ENCODE assay signal across 7 mouse cellular contexts in genomic region chrX:101299055-101299454, GRCm38 (mm10). TPM values are rescaled to one million over a fixed set of nuclear protein-coding genes. Genes with fewer than 3 reads are reported as not detected.
DNase-seq lines count a peak whose midpoint lies in the region; ATAC-seq lines count a peak whose summit lies in the region.

Nlgn3 (plus strand) TSS chrX:101299168.

- H3K9me3 ChIP-seq in hindbrain, embryonic 12.5 days (replicated peaks) = no peaks in the 10 kb centered on the region
- no peaks in the 10 kb centered on the region for H3K9me3 ChIP-seq in limb, embryonic 12.5 days
- no peaks in the 10 kb centered on the region for H3K9me3 ChIP-seq in neural tube, embryonic 14.5 days (ENCODE audit: control insufficient read depth, low read length)

- H3K27me3 ChIP-seq in hindbrain, embryonic 12.5 days = no peaks in the 10 kb centered on the region; the same call in none of the 2 replicates
- H3K27me3 ChIP-seq in limb, embryonic 12.5 days = peaks cover 41% of the 10 kb centered on the region
- no peaks in the 10 kb centered on the region for H3K27me3 ChIP-seq in neural tube, embryonic 14.5 days (ENCODE audit: control insufficient read depth, insufficient read depth, low read length)

- H3K4me1 ChIP-seq in hindbrain, embryonic 12.5 days = peaks cover 26% of the 10 kb centered on the region
- peaks cover 22% of the 10 kb centered on the region for H3K4me1 ChIP-seq in limb, embryonic 12.5 days (replicated peaks)
- peaks cover 12% of the 10 kb centered on the region for H3K4me1 ChIP-seq in neural tube, embryonic 14.5 days (ENCODE audit: control insufficient read depth, insufficient read depth, low read length)

- peak; percentile 41 for ATAC-seq in hindbrain, embryonic 12.5 days (ENCODE audit: low FRiP score)
- no peak for ATAC-seq in limb, embryonic 12.5 days (ENCODE audit: insufficient number of reproducible peaks, insufficient read depth, low FRiP score, low TSS enrichment, low read depth)
- ATAC-seq in neural tube, embryonic 14.5 days (ENCODE audit: low read depth) = peak; percentile 49

- H3K27ac ChIP-seq in hindbrain, embryonic 12.5 days = peak within 1 kb of the TSS; percentile 83
- peak within 1 kb of the TSS; percentile 70 for H3K27ac ChIP-seq in limb, embryonic 12.5 days
- peak within 1 kb of the TSS; percentile 73 for H3K27ac ChIP-seq in neural tube, embryonic 14.5 days (ENCODE audit: low read depth, low read length)

- H3K4me2 ChIP-seq in hindbrain, embryonic 12.5 days (replicated peaks) = peak within 1 kb of the TSS; percentile 48
- peak within 1 kb of the TSS; percentile 56 for H3K4me2 ChIP-seq in limb, embryonic 12.5 days
- H3K4me2 ChIP-seq in neural tube, embryonic 14.5 days (ENCODE audit: low read depth, low read length) = peak within 1 kb of the TSS; percentile 47

- H3K4me3 ChIP-seq in hindbrain, embryonic 12.5 days = peak within 1 kb of the TSS; percentile 44
- H3K4me3 ChIP-seq in limb, embryonic 12.5 days (replicated peaks) = peak within 1 kb of the TSS; percentile 47
- H3K4me3 ChIP-seq in neural tube, embryonic 14.5 days (ENCODE audit: low read depth, low read length) = peak within 1 kb of the TSS; percentile 51

- peaks cover 16% of the 10 kb centered on the region for H3K36me3 ChIP-seq in hindbrain, embryonic 12.5 days
- peaks cover 35% of the 10 kb centered on the region for H3K36me3 ChIP-seq in limb, embryonic 12.5 days
- peaks cover 2% of the 10 kb centered on the region; the same call in 1 of the 2 replicates for H3K36me3 ChIP-seq in neural tube, embryonic 14.5 days (ENCODE audit: control insufficient read depth, insufficient read depth, low read length)

- peak; percentile 3 for DNase-seq in lung, postnatal 10 days
- DNase-seq in lung, adult 18-20 months = no peak
- peak; percentile 76 to 83 for DNase-seq in cerebellum, postnatal 10 days
- DNase-seq in ovary, postnatal 10 days (ENCODE audit: low spot score) = no peak

- peak within 1 kb of the TSS; percentile 71 for H3K9ac ChIP-seq in hindbrain, embryonic 12.5 days
- peak within 1 kb of the TSS; percentile 50 for H3K9ac ChIP-seq in limb, embryonic 12.5 days (replicated peaks)
- peak within 1 kb of the TSS; percentile 68 for H3K9ac ChIP-seq in neural tube, embryonic 14.5 days (replicated peaks; ENCODE audit: low read depth, low read length)

- WGBS in hindbrain, embryonic 12.5 days = 24% methylated on average over 9 of the region's 24 CpGs
- 35% methylated on average over 14 of the region's 24 CpGs for WGBS in limb, embryonic 12.5 days
- 17% methylated on average over 8 of the region's 24 CpGs for WGBS in neural tube, embryonic 14.5 days

RNA-seq across cellular contexts. Expression of gene Nlgn3, which starts in this region (rescaled TPM):
- polyA plus RNA-seq in hindbrain, embryonic 12.5 days (2016; fragmentation: Nextera tagmentation; extraction: Ambion mirVana) = 37.0 and 44.6 TPM in 2 replicates
- 11.1 and 14.5 TPM in 2 replicates for polyA plus RNA-seq in limb, embryonic 12.5 days (2016; fragmentation: Nextera tagmentation; extraction: Ambion mirVana)
- 91.8 and 121 TPM in 2 replicates for polyA plus RNA-seq in neural tube, embryonic 14.5 days (2014; fragmentation: Nextera tagmentation; extraction: Ambion mirVana)

Comparison
In these comparisons a context has a peak if more than half of its experiments do, and no peak if none do; other contexts are left out.
1. DNase-seq: peak in lung, postnatal 10 days (single experiment) and cerebellum, postnatal 10 days (2 of 2); none in lung, adult 18-20 months (0 of 2) and ovary, postnatal 10 days (single experiment).
2. Peak in every context shown above with its lines, with median percentiles within 50 percentile points of each other: H3K27ac ChIP-seq, H3K4me2 ChIP-seq, H3K4me3 ChIP-seq and H3K9ac ChIP-seq.